Mouse (Mus musculus): Measurements from ENCODE around the gene Igsf3. TPM values are rescaled to one million over a fixed set of nuclear protein-coding genes. Genes with fewer than 3 reads are reported as not detected.

Gene Igsf3
- polyA plus RNA-seq, 1 experiment = 8.3 TPM

DNA sequence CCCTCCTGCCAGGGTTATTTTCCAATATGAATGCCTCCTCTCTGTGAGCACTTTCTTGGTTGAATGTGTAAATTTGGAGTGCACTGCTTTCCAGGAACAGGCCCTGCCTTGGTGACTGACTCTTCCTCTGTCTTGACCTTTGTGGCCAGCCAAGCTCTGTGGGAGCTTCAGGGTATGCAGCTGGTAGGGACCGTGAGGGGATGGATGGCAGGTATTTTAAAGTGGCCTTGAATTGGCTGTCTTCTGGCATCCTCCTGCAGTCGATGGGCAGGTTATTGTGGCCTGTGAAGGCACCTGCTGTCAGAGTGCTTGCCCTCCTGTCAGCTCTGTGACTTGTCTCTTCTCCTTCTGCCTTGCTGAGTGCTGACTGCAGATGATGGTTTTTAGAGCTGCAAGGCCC, 33.3 kb downstream of the Igsf3 start:
- no peak for TF ChIP-seq GATA1 (IDR thresholded peaks at IDR 0.05; ENCODE audit: low read length)

GRCm38 (mm10) chr3:101410745-101411144, 33.9 kb downstream of the Igsf3 start:
- no peak for TF ChIP-seq GATA1 (IDR thresholded peaks at IDR 0.05; ENCODE audit: low read length)

- no peak for TF ChIP-seq GATA1 (IDR thresholded peaks at IDR 0.05; ENCODE audit: low read length)
These were observed 34.7 kb downstream of the Igsf3 start for GRCm38 (mm10) chr3:101411626-101412025.

GRCm38 (mm10) chr3:101412115-101412514, 35.2 kb downstream of the Igsf3 start:
- TF ChIP-seq GATA1 (IDR thresholded peaks at IDR 0.05; ENCODE audit: low read length) = no peak

- no peak for TF ChIP-seq GATA1 (IDR thresholded peaks at IDR 0.05; ENCODE audit: low read length)
These were observed 42.1 kb downstream of the Igsf3 start for GRCm38 (mm10) chr3:101418740-101419652.

DNA sequence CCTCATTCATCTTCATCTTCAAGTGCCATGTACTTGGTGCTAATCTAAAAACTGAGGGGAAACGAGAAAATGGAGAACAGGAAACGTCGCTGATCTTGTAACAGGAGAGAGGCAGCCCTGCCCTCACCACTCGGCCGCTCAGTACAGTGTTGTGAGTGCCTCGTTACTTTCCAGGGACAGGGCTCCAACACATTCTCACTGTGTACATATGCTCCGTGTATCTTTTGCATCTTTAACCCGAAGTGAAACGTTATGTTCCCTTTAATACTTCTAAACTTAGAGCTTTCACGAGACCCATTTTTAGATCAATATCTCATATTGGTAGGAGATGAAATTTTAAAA, 42.7 kb downstream of the Igsf3 start:
- no peak for TF ChIP-seq GATA1 (IDR thresholded peaks at IDR 0.05; ENCODE audit: low read length)

GRCm38 (mm10) chr3:101423188-101423587, 46.3 kb downstream of the Igsf3 start:
- no peak for TF ChIP-seq GATA1 (IDR thresholded peaks at IDR 0.05; ENCODE audit: low read length)

GRCm38 (mm10) chr3:101424295-101424885, 47.5 kb downstream of the Igsf3 start:
- no peak for TF ChIP-seq GATA1 (IDR thresholded peaks at IDR 0.05; ENCODE audit: low read length)

GRCm38 (mm10) chr3:101429982-101430754, 53.3 kb downstream of the Igsf3 start:
- TF ChIP-seq GATA1 (IDR thresholded peaks at IDR 0.05; ENCODE audit: low read length) = peak; percentile 22

GRCm38 (mm10) chr3:101430755-101431115, 53.9 kb downstream of the Igsf3 start:
- no peak for TF ChIP-seq GATA1 (IDR thresholded peaks at IDR 0.05; ENCODE audit: low read length)

GRCm38 (mm10) chr3:101435672-101436071, 58.8 kb downstream of the Igsf3 start:
- TF ChIP-seq GATA1 (IDR thresholded peaks at IDR 0.05; ENCODE audit: low read length) = no peak

- TF ChIP-seq GATA1 (IDR thresholded peaks at IDR 0.05; ENCODE audit: low read length) = peak; percentile 99
These were observed 59.6 kb downstream of the Igsf3 start for GRCm38 (mm10) chr3:101436469-101436868.

GRCm38 (mm10) chr3:101437021-101437563, 60.2 kb downstream of the Igsf3 start:
- no peak for TF ChIP-seq GATA1 (IDR thresholded peaks at IDR 0.05; ENCODE audit: low read length)

- no peak for TF ChIP-seq GATA1 (IDR thresholded peaks at IDR 0.05; ENCODE audit: low read length)
These were observed 66.5 kb downstream of the Igsf3 start for GRCm38 (mm10) chr3:101443265-101443881.

GRCm38 (mm10) chr3:101444437-101444836, 67.6 kb downstream of the Igsf3 start:
- TF ChIP-seq GATA1 (IDR thresholded peaks at IDR 0.05; ENCODE audit: low read length) = no peak

All from G1E-ER4 (cell line).